Mouse (Mus musculus) bone marrow, adult 2 months (tissue): ENCODE measurements at regions not wholly inside any gene's neighbourhood (a gene's known extent, or its start where the extent isn't known, plus 50 kb on each side); places are given as distances from the start of the nearest gene placed in this dataset.

ENCODE experiments used
- H3K27ac ChIP-seq: fragments of 200-500 bp; 2 replicates; pipeline ENCODE4 v1.5.1; 2012; ENCODE audit warnings: low read depth, mild to moderate bottlenecking, control low read depth, inconsistent platforms, low read length; ENCODE audit not compliant: control insufficient read depth, poor library complexity, insufficient read depth
- H3K4me1 ChIP-seq: fragments of 200-500 bp; 2 replicates; pipeline ENCODE4 v1.6.1; 2011; ENCODE audit warnings: low read length; ENCODE audit not compliant: control insufficient read depth, insufficient read depth
- H3K4me3 ChIP-seq: fragments of 200-500 bp; replicated peaks from 2 replicates; pipeline ENCODE3; 2011; ENCODE audit warnings: mild to moderate bottlenecking, low read depth, low read length, control low read depth; ENCODE audit not compliant: control insufficient read depth
- CTCF ChIP-seq: fragments of 200-500 bp; IDR thresholded peaks from 2 replicates; pipeline ENCODE4 v1.5.1; 2011; ENCODE audit warnings: low read length, control low read depth; ENCODE audit not compliant: control insufficient read depth, insufficient read depth
- POLR2A ChIP-seq: fragments of 200-500 bp; IDR thresholded peaks from 2 replicates; pipeline ENCODE4 v1.6.1; 2011; ENCODE audit warnings: low read depth, mild to moderate bottlenecking, control low read depth, low read length, borderline replicate concordance; ENCODE audit not compliant: control insufficient read depth
- WGBS: fragments of 180-500 bp; shearing (Covaris S2); methylation state at CpG from one replicate; pipeline ENCODE4 v1.1.7; 2018; 5-methylcytosine and 5-hydroxymethylcytosine counted together

GRCm38 (mm10) chr5:119763337-119763736 is 69.1 kb upstream of the Tbx5 start:
- WGBS: 63% methylated on average over 7 of the region's 7 CpGs
- no peak overlapping the region for H3K4me3 ChIP-seq
- no peak overlapping the region for H3K27ac ChIP-seq
- no peak for TF ChIP-seq CTCF
- H3K4me1 ChIP-seq: no peaks in the 10 kb centered on the region

GRCm38 (mm10) chr5:119766372-119766771 is 66.1 kb upstream of the Tbx5 start:
- no peaks in the 10 kb centered on the region for H3K4me1 ChIP-seq
- no peak for TF ChIP-seq CTCF
- no peak for TF ChIP-seq POLR2A
- H3K27ac ChIP-seq: no peak overlapping the region
- 6% methylated on average over 13 of the region's 13 CpGs for WGBS
- no peak overlapping the region for H3K4me3 ChIP-seq

- 52% methylated on average over 2 of the region's 2 CpGs for WGBS
- TF ChIP-seq CTCF (no peak), POLR2A (no peak)
Observed at GRCm38 (mm10) chr5:119770951-119771350, 61.5 kb upstream of the Tbx5 start.

GRCm38 (mm10) chr5:119776106-119776887 is 56.2 kb upstream of the Tbx5 start:
- no peak for TF ChIP-seq POLR2A
- no peak for TF ChIP-seq CTCF
- Histone ChIP-seq H3K27ac (no peak overlapping the region), H3K4me3 (no peak overlapping the region), H3K4me1 (no peaks in the 10 kb centered on the region)
- WGBS: 66% methylated on average over 9 of the region's 9 CpGs

More at GRCm38 (mm10) chr5:119770951-119771350, 61.5 kb upstream of the Tbx5 start:
- Histone ChIP-seq H3K4me3 (no peak overlapping the region), H3K4me1 (no peaks in the 10 kb centered on the region), H3K27ac (no peak overlapping the region)

GRCm38 (mm10) chr5:119777836-119778235 is 54.6 kb upstream of the Tbx5 start:
- 13% methylated on average over 2 of the region's 2 CpGs for WGBS
- Histone ChIP-seq H3K4me1 (no peaks in the 10 kb centered on the region), H3K27ac (no peak overlapping the region), H3K4me3 (no peak overlapping the region)
- TF ChIP-seq CTCF: no peak
- no peak for TF ChIP-seq POLR2A

- Histone ChIP-seq H3K4me1 (no peaks in the 10 kb centered on the region), H3K27ac (no peak overlapping the region), H3K4me3 (no peak overlapping the region)
- TF ChIP-seq POLR2A (no peak), CTCF (no peak)
- WGBS: 44% methylated on average over 5 of the region's 5 CpGs
Observed at GRCm38 (mm10) chr5:119781375-119781774, 51.1 kb upstream of the Tbx5 start.
